Mouse (Mus musculus) kidney, embryonic 14.5 days (tissue): Measurements from ENCODE around the gene Dclk3. TPM values are rescaled to one million over a fixed set of nuclear protein-coding genes. Genes with fewer than 3 reads are reported as not detected.

Experiments
- ATAC-seq: fragments of 200-750 bp; cut with Nextera tagmentation; 2 replicates; pipeline ENCODE4 v1.8.0; 2017; ENCODE audit warnings: moderate number of reproducible peaks, mild to moderate bottlenecking, moderate TSS enrichment, moderate library complexity; ENCODE audit not compliant: low FRiP score, low TSS enrichment
- H3K27ac ChIP-seq: fragments of 300-500 bp; sonication (generic); 2 replicates; pipeline ENCODE4 v1.5.1; 2014; ENCODE audit warnings: low read depth, mild to moderate bottlenecking, low read length, moderate library complexity, mixed read lengths
- H3K27me3 ChIP-seq: fragments of 300-500 bp; sonication (generic); 2 replicates; pipeline ENCODE4 v1.6.1; 2014; ENCODE audit warnings: mild to moderate bottlenecking, low read length; ENCODE audit not compliant: control insufficient read depth, insufficient read depth
- H3K36me3 ChIP-seq: fragments of 300-500 bp; sonication (generic); 2 replicates; pipeline ENCODE4 v1.6.1; 2014; ENCODE audit warnings: low read length, mixed read lengths; ENCODE audit not compliant: control insufficient read depth, insufficient read depth
- H3K4me1 ChIP-seq: fragments of 300-500 bp; sonication (generic); 2 replicates; pipeline ENCODE4 v1.6.1; 2014; ENCODE audit warnings: low read length, mixed read lengths; ENCODE audit not compliant: control insufficient read depth, insufficient read depth
- H3K4me2 ChIP-seq: fragments of 300-500 bp; sonication (generic); replicated peaks from 2 replicates; pipeline ENCODE4 v1.6.1; 2014; ENCODE audit warnings: low read depth, mild to moderate bottlenecking, low read length
- H3K4me3 ChIP-seq: fragments of 300-500 bp; sonication (generic); 2 replicates; pipeline ENCODE4 v1.5.1; 2014; ENCODE audit warnings: mild to moderate bottlenecking, low read length
- H3K9ac ChIP-seq: fragments of 300-500 bp; sonication (generic); 2 replicates; pipeline ENCODE4 v1.6.1; 2014; ENCODE audit warnings: low read depth, mild to moderate bottlenecking, low read length, moderate library complexity
- H3K9me3 ChIP-seq: fragments of 300-500 bp; sonication (generic); 2 replicates; pipeline ENCODE4 v1.6.1; 2016; ENCODE audit warnings: low read length; ENCODE audit not compliant: control insufficient read depth
- WGBS: fragments of 180-500 bp; shearing (Covaris S2); extraction: QIAGEN DNeasy Blood & Tissue Kit; methylation state at CpG from one replicate; pipeline ENCODE4 v1.1.7; 2014; 5-methylcytosine and 5-hydroxymethylcytosine counted together
- polyA plus RNA-seq: library from polyadenylated mRNA; unstranded; fragments of >200 nt; fragmentation: Nextera tagmentation; extraction: Ambion mirVana; gene quantifications from 2 replicates; pipeline ENCODE4 v1.2.1, GENCODE M21; 2014

The Dclk3 gene
- polyA plus RNA-seq, 1 experiment from 2014 or later: 2.0 TPM

- 82% methylated on average over 8 of the region's 8 CpGs for WGBS
These were observed 10.1 kb upstream of the Dclk3 start for GRCm38 (mm10) chr9:111428698-111429362.

GRCm38 (mm10) chr9:111429363-111429750, 9.5 kb upstream of the Dclk3 start:
- H3K9me3 ChIP-seq: no peaks in the 10 kb centered on the region
- H3K4me3 ChIP-seq: no peak overlapping the region
- no peaks in the 10 kb centered on the region for H3K27me3 ChIP-seq
- H3K4me2 ChIP-seq: no peak overlapping the region
- H3K4me1 ChIP-seq: no peaks in the 10 kb centered on the region
- no peak for ATAC-seq
- WGBS: 83% methylated on average over 2 of the region's 2 CpGs
- H3K36me3 ChIP-seq: no peaks in the 10 kb centered on the region
- H3K27ac ChIP-seq: no peak overlapping the region
- H3K9ac ChIP-seq: no peak overlapping the region

More at GRCm38 (mm10) chr9:111428698-111429362, 10.1 kb upstream of the Dclk3 start:
- H3K4me3 ChIP-seq: no peak overlapping the region
- H3K36me3 ChIP-seq: no peaks in the 10 kb centered on the region
- no peaks in the 10 kb centered on the region for H3K9me3 ChIP-seq
- H3K27ac ChIP-seq: no peak overlapping the region
- H3K9ac ChIP-seq: no peak overlapping the region
- ATAC-seq: no peak
- H3K4me1 ChIP-seq: no peaks in the 10 kb centered on the region
- H3K27me3 ChIP-seq: no peaks in the 10 kb centered on the region
- H3K4me2 ChIP-seq: no peak overlapping the region

GRCm38 (mm10) chr9:111435429-111435828, 3.5 kb upstream of the Dclk3 start:
- no peaks in the 10 kb centered on the region for H3K4me1 ChIP-seq
- no peak overlapping the region for H3K4me3 ChIP-seq
- H3K9me3 ChIP-seq: no peaks in the 10 kb centered on the region
- H3K4me2 ChIP-seq: no peak overlapping the region
- H3K27me3 ChIP-seq: peaks cover 16% of the 10 kb centered on the region
- H3K9ac ChIP-seq: no peak overlapping the region
- no peaks in the 10 kb centered on the region for H3K36me3 ChIP-seq
- ATAC-seq: no peak
- WGBS: 78% methylated on average over 2 of the region's 2 CpGs
- H3K27ac ChIP-seq: no peak overlapping the region

GRCm38 (mm10) chr9:111439836-111440201, 938 bp downstream of the Dclk3 start:
- 53% methylated on average over 8 of the region's 8 CpGs for WGBS
- Histone ChIP-seq H3K9me3 (no peaks in the 10 kb centered on the region), H3K27ac (no peak overlapping the region), H3K9ac (no peak overlapping the region), H3K4me1 (no peaks in the 10 kb centered on the region), H3K36me3 (no peaks in the 10 kb centered on the region), H3K27me3 (peaks cover 17% of the 10 kb centered on the region), H3K4me2 (peak overlapping the region; percentile 83; the same call in 1 of the 2 replicates), H3K4me3 (peak overlapping the region; percentile 49; the same call in 1 of the 2 replicates)
- no peak for ATAC-seq

GRCm38 (mm10) chr9:111440446-111440845, 1.6 kb downstream of the Dclk3 start:
- 83% methylated on average over 6 of the region's 6 CpGs for WGBS
- Histone ChIP-seq H3K4me2 (no peak overlapping the region), H3K4me3 (no peak overlapping the region), H3K4me1 (no peaks in the 10 kb centered on the region), H3K27ac (no peak overlapping the region), H3K9ac (no peak overlapping the region), H3K9me3 (no peaks in the 10 kb centered on the region), H3K36me3 (no peaks in the 10 kb centered on the region), H3K27me3 (peaks cover 17% of the 10 kb centered on the region)
- ATAC-seq: no peak

GRCm38 (mm10) chr9:111441151-111441550, 2.3 kb downstream of the Dclk3 start:
- H3K4me1 ChIP-seq: no peaks in the 10 kb centered on the region
- no peak for ATAC-seq
- H3K36me3 ChIP-seq: no peaks in the 10 kb centered on the region
- WGBS: 83% methylated on average over 2 of the region's 2 CpGs
- no peaks in the 10 kb centered on the region for H3K9me3 ChIP-seq
- no peak overlapping the region for H3K4me3 ChIP-seq
- peaks cover 17% of the 10 kb centered on the region for H3K27me3 ChIP-seq
- H3K27ac ChIP-seq: no peak overlapping the region
- H3K9ac ChIP-seq: no peak overlapping the region
- H3K4me2 ChIP-seq: no peak overlapping the region

- 81% methylated on average over 2 of the region's 2 CpGs for WGBS
- Histone ChIP-seq H3K27me3 (no peaks in the 10 kb centered on the region), H3K4me3 (no peak overlapping the region), H3K9me3 (no peaks in the 10 kb centered on the region), H3K4me1 (no peaks in the 10 kb centered on the region), H3K27ac (no peak overlapping the region), H3K9ac (no peak overlapping the region), H3K4me2 (no peak overlapping the region), H3K36me3 (no peaks in the 10 kb centered on the region)
- no peak for ATAC-seq
These were observed 7.3 kb downstream of the Dclk3 start for GRCm38 (mm10) chr9:111446204-111446603.

GRCm38 (mm10) chr9:111448976-111449375, 10.1 kb downstream of the Dclk3 start:
- WGBS: 67% methylated on average over 2 of the region's 2 CpGs

GRCm38 (mm10) chr9:111449880-111450279, 11.0 kb downstream of the Dclk3 start:
- H3K9me3 ChIP-seq: no peaks in the 10 kb centered on the region
- no peak overlapping the region for H3K27ac ChIP-seq
- 76% methylated on average over 5 of the region's 5 CpGs for WGBS
- no peak for ATAC-seq
- no peak overlapping the region for H3K9ac ChIP-seq
- H3K4me1 ChIP-seq: no peaks in the 10 kb centered on the region
- H3K36me3 ChIP-seq: no peaks in the 10 kb centered on the region
- no peaks in the 10 kb centered on the region for H3K27me3 ChIP-seq
- H3K4me2 ChIP-seq: no peak overlapping the region
- no peak overlapping the region for H3K4me3 ChIP-seq

More at GRCm38 (mm10) chr9:111448976-111449375, 10.1 kb downstream of the Dclk3 start:
- Histone ChIP-seq H3K4me1 (no peaks in the 10 kb centered on the region), H3K27ac (no peak overlapping the region), H3K27me3 (no peaks in the 10 kb centered on the region), H3K4me2 (no peak overlapping the region), H3K9ac (no peak overlapping the region), H3K9me3 (no peaks in the 10 kb centered on the region), H3K36me3 (no peaks in the 10 kb centered on the region), H3K4me3 (no peak overlapping the region)
- no peak for ATAC-seq
